Mouse (Mus musculus): ENCODE data around the gene Rbbp7. TPM values are rescaled to one million over a fixed set of nuclear protein-coding genes. Genes with fewer than 3 reads are reported as not detected.
"Not testable (repeated sequence)": the region's sequence is repeated elsewhere in the genome, so short reads cannot be mapped to it uniquely, and the experiment has no call there.

Rbbp7 gene
- polyA plus RNA-seq, 1 experiment from 2014 or later: 247 TPM

DNA sequence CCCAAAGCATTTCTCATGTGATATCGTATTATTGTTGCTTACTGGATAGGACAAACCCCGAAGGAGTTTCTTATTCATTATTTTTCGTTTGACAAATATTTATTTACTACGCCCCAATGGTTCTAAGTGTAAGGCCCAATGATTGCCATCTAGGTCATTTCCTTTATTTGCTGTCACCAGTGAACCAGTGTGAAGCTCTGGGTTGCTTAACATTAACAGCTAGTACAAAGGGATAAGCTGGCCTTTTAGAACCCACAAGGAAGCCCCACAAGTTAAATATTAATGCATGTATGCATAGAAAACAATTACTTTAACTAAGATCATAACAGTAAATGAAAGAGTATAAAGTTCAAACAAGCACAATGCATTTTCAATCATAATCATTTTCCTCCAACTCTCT lies 5.9 kb upstream of the Rbbp7 start:
- 89% methylated on average over 4 of the region's 4 CpGs for WGBS
- Histone ChIP-seq H3K9ac (no peak overlapping the region), H3K9me3 (no peaks in the 10 kb centered on the region), H3K4me3 (no peak overlapping the region), H3K4me2 (replicated peaks) (no peak overlapping the region), H3K27me3 (replicated peaks) (no peaks in the 10 kb centered on the region), H3K4me1 (no peaks in the 10 kb centered on the region), H3K36me3 (no peaks in the 10 kb centered on the region), H3K27ac (no peak overlapping the region)
- no peak for ATAC-seq (ENCODE audit: low FRiP score, low read depth)

DNA sequence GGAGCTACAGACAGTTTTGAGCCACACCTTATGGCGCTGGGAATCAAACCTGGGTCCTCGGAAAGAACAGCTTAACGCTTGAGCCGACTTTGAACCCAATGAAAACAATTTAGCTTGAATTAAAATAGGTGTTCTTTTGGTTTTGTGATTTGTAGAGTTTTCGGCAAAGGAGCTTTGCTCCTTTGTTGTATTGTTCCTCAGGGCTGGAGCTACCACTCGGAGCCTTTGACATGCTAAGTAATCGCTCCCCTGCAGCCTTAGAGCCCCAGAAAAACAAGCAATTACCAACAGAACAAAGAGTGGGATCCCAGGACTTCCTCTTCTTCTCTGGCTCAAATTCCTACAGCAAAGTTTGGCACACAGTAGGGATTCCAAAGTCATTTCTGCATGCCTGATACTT lies 4.1 kb upstream of the Rbbp7 start:
- H3K27ac ChIP-seq: no peak overlapping the region
- no peaks in the 10 kb centered on the region for H3K36me3 ChIP-seq
- H3K4me3 ChIP-seq: no peak overlapping the region
- H3K9ac ChIP-seq: no peak overlapping the region
- no peaks in the 10 kb centered on the region for H3K9me3 ChIP-seq
- no peak for ATAC-seq (ENCODE audit: low FRiP score, low read depth)
- no peaks in the 10 kb centered on the region for H3K27me3 ChIP-seq (replicated peaks)
- H3K4me1 ChIP-seq: no peaks in the 10 kb centered on the region
- WGBS: 43% methylated on average over 7 of the region's 7 CpGs
- no peak overlapping the region for H3K4me2 ChIP-seq (replicated peaks)

DNA sequence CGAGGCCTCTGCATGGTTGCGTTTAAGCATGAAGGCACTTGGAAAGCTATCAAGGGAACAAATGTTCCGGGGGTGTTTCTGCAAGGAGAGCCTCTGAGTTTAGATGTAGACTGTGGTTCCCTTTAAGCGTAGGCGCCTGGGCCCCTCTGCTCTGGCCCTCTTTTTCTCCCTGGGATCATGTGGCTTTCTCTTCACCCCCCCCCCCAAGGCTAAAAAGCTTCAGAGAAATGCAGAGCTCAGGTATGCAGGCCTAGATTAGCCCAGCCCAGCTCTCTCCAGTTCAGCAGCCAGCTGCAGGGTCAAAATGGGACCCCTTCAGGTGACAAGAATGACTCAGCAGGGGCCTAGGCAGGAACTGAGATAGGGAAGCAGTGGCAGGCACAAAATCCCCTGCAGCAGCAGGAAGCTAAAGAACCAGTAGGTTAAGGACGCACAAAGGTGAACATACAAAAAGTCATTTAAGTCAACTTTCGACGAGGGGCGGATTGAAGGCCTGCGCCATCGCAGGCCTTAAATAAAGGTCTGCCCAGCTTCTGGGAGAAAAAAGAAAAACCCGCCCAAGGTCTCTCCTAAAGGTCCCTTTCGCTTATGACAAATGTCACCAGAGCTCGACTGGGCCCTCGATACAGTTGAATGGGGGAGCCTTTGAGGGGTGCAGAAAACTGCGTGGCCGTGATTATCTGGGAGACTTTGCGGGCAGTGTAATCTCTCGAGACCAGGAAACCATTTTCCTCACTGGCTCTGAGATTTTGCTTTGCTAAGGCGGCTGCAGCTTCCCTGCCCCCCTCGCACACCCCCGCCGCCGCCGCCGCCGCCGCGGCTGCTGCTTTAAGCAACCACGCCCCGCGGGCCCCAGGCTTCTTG lies 719 bp upstream of the Rbbp7 start:
- H3K9me3 ChIP-seq: no peaks in the 10 kb centered on the region
- peak overlapping the region; percentile 44; the same call in 1 of the 2 replicates for H3K9ac ChIP-seq
- no peaks in the 10 kb centered on the region for H3K27me3 ChIP-seq (replicated peaks)
- H3K4me1 ChIP-seq: no peaks in the 10 kb centered on the region
- peak overlapping the region; percentile 33 for H3K4me3 ChIP-seq
- H3K27ac ChIP-seq: peak overlapping the region; percentile 53
- WGBS: 26% methylated on average over 28 of the region's 32 CpGs
- no peaks in the 10 kb centered on the region; the same call in 1 of the 2 replicates for H3K36me3 ChIP-seq
- peak overlapping the region; percentile 51 for H3K4me2 ChIP-seq (replicated peaks)
- no peak for ATAC-seq (ENCODE audit: low FRiP score, low read depth)

DNA sequence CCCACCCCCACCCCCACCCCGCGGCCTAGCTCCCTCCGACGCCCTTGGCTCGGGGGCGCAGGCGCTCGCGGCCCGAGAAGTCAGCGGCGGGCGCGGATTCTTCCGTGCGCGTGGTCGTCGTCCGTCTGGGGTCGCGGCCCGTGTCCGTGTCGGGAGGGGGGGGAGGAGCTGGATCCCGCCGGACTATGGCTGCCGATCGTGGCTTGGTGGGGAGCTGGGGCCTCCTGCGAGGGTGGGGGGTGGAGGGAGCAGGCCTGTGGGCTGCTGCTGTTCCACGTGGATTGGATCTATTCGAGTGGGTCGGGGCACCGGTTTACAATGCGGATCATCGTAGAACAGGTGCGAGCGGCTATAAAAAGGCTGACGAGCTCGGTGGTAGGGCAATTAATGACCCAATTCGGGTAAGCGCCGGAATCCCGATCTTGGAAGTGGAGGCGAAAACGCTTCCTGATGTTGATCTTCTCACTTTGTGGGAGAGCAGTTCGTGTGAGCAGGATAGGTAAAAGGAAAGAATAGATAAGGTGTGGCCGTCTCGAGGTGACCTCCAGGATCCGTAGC lies 835 bp downstream of the Rbbp7 start:
- Histone ChIP-seq H3K4me3 (peak overlapping the region; percentile 60), H3K4me1 (no peaks in the 10 kb centered on the region), H3K27ac (peak overlapping the region; percentile 75), H3K9me3 (no peaks in the 10 kb centered on the region), H3K27me3 (replicated peaks) (no peaks in the 10 kb centered on the region), H3K4me2 (replicated peaks) (peak overlapping the region; percentile 61), H3K9ac (peak overlapping the region; percentile 69), H3K36me3 (no peaks in the 10 kb centered on the region; the same call in 1 of the 2 replicates)
- WGBS: 17% methylated on average over 31 of the region's 50 CpGs
- ATAC-seq (ENCODE audit: low FRiP score, low read depth): peak; percentile 30

DNA sequence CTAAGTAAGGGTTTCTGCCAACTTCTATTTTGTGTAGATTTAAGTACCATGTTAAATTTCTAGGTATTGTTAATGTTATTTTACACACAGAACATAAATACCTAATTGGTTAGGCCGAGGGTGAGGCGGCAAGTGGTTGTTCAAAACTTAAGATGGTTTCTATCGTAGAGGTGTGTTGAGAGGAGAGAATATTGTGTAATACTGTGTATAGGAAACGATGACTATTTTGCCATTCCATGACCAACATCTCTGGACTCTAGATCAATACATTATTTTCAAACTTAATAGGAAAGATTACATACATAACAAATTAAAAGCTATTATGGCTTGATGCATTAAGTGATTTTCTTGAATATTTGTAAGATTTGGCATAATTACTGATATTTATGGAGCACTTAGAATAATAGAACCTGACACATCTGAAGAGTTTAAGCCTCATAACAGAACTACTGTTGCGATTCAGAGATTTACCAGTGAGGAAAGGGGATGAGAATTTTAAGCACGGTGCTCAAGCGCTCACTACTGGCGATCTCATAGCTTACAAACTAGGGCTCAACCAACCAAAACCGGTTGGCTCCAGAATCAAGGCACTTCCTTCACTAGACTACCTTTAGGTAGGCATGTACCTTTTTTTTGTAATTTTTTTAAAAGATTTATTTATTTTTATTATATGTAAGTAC lies 1.7 kb downstream of the Rbbp7 start:
- H3K27me3 ChIP-seq (replicated peaks): no peaks in the 10 kb centered on the region
- peak overlapping the region; percentile 60 for H3K4me3 ChIP-seq
- no peaks in the 10 kb centered on the region for H3K4me1 ChIP-seq
- peak overlapping the region; percentile 61 for H3K4me2 ChIP-seq (replicated peaks)
- no peaks in the 10 kb centered on the region; the same call in 1 of the 2 replicates for H3K36me3 ChIP-seq
- H3K27ac ChIP-seq: no peak overlapping the region
- no peaks in the 10 kb centered on the region for H3K9me3 ChIP-seq
- ATAC-seq (ENCODE audit: low FRiP score, low read depth): no peak
- WGBS: 53% methylated on average over 9 of the region's 9 CpGs
- no peak overlapping the region for H3K9ac ChIP-seq

DNA sequence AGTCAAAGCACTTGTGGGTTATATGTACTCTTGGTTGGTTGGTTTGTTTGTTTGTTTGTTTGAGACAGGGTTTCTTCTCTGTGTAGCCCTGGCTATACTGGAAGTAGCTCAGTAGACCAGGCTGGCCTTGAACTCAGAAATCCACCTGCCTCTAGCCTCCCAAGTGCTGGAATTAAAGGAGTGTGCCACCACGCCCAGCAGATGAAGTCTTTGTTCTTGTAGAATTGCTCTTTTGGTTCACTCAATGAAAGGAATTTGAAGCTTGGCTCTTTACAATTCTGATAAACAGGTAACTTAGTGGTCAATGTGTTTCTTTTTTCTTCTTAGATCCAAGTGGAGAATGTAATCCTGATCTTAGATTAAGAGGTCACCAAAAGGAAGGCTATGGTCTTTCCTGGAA lies 10.5 kb downstream of the Rbbp7 start:
- ATAC-seq (ENCODE audit: low FRiP score, low read depth): no peak
- H3K9ac ChIP-seq: no peak overlapping the region
- no peak overlapping the region for H3K4me3 ChIP-seq
- H3K9me3 ChIP-seq: no peaks in the 10 kb centered on the region
- no peak overlapping the region for H3K4me2 ChIP-seq (replicated peaks)
- H3K27ac ChIP-seq: no peak overlapping the region
- no peaks in the 10 kb centered on the region for H3K27me3 ChIP-seq (replicated peaks)
- 84% methylated on average over 1 of the region's 1 CpGs for WGBS
- H3K4me1 ChIP-seq: no peaks in the 10 kb centered on the region
- peaks cover 12% of the 10 kb centered on the region for H3K36me3 ChIP-seq

DNA sequence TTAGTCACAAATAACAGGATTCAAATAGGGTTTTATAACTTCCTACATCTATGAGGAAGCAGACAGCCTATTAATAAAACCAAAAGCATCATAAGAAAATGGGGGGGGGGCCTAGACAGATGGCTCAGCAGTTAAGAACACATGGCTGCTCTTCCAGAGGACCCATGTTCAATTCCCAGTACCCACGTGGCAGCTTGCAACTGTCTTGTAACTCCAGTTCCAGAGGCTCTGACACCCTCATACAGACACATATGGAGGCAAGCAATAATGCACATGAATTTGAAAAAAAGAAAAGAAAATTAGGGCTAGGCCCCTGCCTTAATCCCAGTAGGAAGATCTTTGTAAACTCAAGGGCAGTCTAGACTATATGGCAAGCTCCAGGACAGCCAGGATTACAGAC lies 28.2 kb downstream of the Rbbp7 start:
- H3K27ac ChIP-seq: no peak overlapping the region
- no peak for ATAC-seq (ENCODE audit: low FRiP score, low read depth)
- H3K4me1 ChIP-seq: no peaks in the 10 kb centered on the region
- no peaks in the 10 kb centered on the region for H3K27me3 ChIP-seq (replicated peaks)
- no peaks in the 10 kb centered on the region for H3K9me3 ChIP-seq
- H3K4me2 ChIP-seq (replicated peaks): no peak overlapping the region
- no peak overlapping the region for H3K9ac ChIP-seq
- 65% methylated on average over 1 of the region's 1 CpGs for WGBS
- no peak overlapping the region for H3K4me3 ChIP-seq
- H3K36me3 ChIP-seq: no peaks in the 10 kb centered on the region

DNA sequence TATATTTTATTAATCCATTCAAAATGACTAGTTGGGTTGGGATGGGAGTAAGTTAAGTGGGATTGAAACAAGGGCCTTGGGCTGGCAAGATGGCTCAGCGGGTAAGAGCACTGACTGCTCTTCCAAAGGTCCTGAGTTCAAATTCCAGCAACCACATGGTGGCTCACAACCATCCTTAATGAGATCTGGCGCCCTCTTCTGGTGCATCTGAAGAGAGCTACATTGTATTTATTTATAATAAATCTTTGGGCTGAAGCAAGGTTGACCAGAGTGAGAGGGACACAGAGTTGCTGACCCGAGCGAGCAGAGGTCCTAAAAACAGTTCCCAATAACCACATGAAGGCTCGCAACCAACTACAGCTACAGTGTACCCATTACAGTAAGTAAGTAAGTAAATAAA lies 31.2 kb downstream of the Rbbp7 start:
- not testable (repeated sequence) for ATAC-seq (ENCODE audit: low FRiP score, low read depth); H3K9ac ChIP-seq; H3K27ac ChIP-seq; H3K4me1 ChIP-seq; H3K4me3 ChIP-seq; H3K9me3 ChIP-seq; H3K27me3 ChIP-seq (replicated peaks); H3K4me2 ChIP-seq (replicated peaks); H3K36me3 ChIP-seq
- 79% methylated on average over 5 of the region's 5 CpGs for WGBS

DNA sequence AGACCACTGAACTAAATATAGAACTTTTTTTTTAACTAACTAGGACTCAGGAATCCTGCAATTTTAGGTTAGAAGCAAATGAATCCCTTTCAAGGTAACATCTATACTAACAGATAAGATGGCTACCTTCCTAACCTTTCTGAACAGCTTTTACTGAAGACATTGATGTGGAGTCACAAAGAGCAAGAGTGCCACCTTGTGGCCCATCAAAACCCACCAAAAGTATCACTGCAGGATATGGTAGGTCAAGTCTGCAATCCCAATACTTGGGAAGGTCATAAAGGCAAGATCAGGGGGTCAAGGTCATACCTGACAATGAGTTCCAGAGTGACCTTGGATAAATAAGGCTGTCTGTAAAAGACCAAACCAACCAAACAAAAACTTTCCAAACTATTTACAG lies 40.2 kb downstream of the Rbbp7 start:
- Histone ChIP-seq H3K36me3 (no peaks in the 10 kb centered on the region), H3K9me3 (no peaks in the 10 kb centered on the region), H3K4me1 (no peaks in the 10 kb centered on the region), H3K9ac (no peak overlapping the region), H3K27ac (no peak overlapping the region), H3K27me3 (replicated peaks) (no peaks in the 10 kb centered on the region), H3K4me2 (replicated peaks) (no peak overlapping the region), H3K4me3 (no peak overlapping the region)
- no peak for ATAC-seq (ENCODE audit: low FRiP score, low read depth)

DNA sequence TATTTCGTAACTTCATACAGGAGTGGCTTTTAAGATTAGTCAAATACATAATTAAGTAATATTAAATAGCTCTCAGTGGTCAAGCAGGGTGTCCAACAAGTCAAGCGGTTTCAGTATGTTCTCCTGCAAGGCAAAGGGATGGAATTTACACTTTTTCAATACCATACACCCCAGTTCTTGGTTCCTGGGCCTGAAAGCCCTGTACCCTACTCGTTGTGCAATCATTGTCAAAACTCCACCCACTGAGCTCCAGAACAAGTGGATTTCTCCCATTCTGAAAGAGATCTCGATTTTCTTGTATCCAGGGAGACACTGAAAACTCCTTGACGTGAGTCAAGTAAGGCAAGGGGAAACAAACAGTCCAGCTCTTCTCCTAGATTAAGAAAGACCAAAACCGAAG lies 67.8 kb downstream of the Rbbp7 start:
- Histone ChIP-seq H3K4me2 (replicated peaks) (peak overlapping the region; percentile 85), H3K27me3 (replicated peaks) (no peaks in the 10 kb centered on the region), H3K9me3 (no peaks in the 10 kb centered on the region), H3K9ac (no peak overlapping the region), H3K4me3 (peak overlapping the region; percentile 51; the same call in 1 of the 2 replicates), H3K4me1 (no peaks in the 10 kb centered on the region), H3K27ac (no peak overlapping the region), H3K36me3 (no peaks in the 10 kb centered on the region)
- 53% methylated on average over 6 of the region's 6 CpGs for WGBS
- ATAC-seq (ENCODE audit: low FRiP score, low read depth): no peak

Measured in neural tube, embryonic 12.5 days (tissue).